Mouse (Mus musculus) megakaryocyte, embryonic 14.5 days (primary cell): ENCODE results near the gene Galns. TPM values are rescaled to one million over a fixed set of nuclear protein-coding genes. Genes with fewer than 3 reads are reported as not detected.

Experiments
- H3K27me3 ChIP-seq: replicated peaks from 2 replicates; pipeline ENCODE3; 2012; ENCODE audit warnings: inconsistent platforms
- H3K36me3 ChIP-seq: replicated peaks from 2 replicates; pipeline ENCODE3; 2012; ENCODE audit warnings: low read length, inconsistent platforms, mixed read lengths
- H3K4me1 ChIP-seq: 2 replicates; pipeline ENCODE4 v1.6.1; 2012; ENCODE audit warnings: inconsistent platforms
- H3K4me3 ChIP-seq: replicated peaks from 2 replicates; pipeline ENCODE3; 2012; ENCODE audit warnings: moderate library complexity, mild to moderate bottlenecking, inconsistent platforms
- H3K9me3 ChIP-seq: 2 replicates; pipeline ENCODE4 v1.6.1; 2012; ENCODE audit warnings: inconsistent platforms
- FLI1 ChIP-seq: IDR thresholded peaks from 2 replicates; pipeline ENCODE4 v1.6.1; 2012; ENCODE audit warnings: low read length, inconsistent platforms, mixed read lengths
- GATA1 ChIP-seq: IDR thresholded peaks from 3 replicates; pipeline ENCODE4 v1.6.1; 2012; ENCODE audit warnings: mixed read lengths, low read length, inconsistent platforms, borderline replicate concordance
- polyA plus RNA-seq: library from polyadenylated mRNA; stranded (reverse); fragments of >175 nt; gene quantifications from 2 replicates; pipeline ENCODE4 v1.2.3, GENCODE M21; 2012; ENCODE audit warnings: low replicate concordance; ENCODE audit not compliant: insufficient read depth

The Galns gene
- polyA plus RNA-seq, 1 experiment: 15.3 TPM

DNA sequence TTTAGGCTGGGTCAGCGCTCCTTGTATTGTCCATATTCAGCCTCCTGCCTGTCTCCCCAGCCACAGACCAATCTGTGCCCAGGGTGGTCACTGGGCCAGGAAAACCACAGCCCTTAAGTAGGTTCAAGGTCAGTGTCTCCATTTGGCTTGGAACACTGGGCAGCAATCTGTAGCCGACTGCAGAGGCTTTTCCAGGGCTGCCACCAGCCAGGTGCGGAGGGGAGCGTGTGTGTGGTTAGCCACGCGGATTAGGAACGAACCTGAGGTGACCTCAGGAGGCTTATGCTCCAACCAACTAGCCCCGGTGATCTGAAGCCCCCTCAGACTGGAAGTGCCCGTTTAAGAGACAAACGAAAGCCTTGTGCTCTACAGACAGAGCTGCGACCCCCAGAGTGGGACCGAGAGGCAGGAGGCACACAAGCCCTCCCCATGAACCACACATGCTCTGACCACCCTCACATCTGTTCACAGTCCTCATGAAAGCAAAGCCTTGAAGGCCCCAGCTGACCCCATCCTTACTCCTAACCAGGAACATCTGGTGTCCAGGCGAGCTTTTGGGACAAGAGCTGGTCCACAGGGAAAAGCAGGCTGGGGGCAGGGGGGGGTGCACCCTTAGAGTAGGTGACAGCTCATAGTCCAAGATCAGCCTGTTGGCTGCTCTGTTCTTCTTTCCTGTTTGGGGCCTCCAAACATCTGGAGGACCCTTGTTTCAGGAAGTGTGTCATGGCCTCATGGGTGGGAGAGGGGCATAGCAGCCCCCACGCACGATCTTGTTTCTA is 37.1 kb upstream of the Galns start:
- peaks cover 93% of the 10 kb centered on the region for H3K4me1 ChIP-seq
- H3K36me3 ChIP-seq: peaks cover 99% of the 10 kb centered on the region
- TF ChIP-seq GATA1: no peak
- TF ChIP-seq FLI1: no peak

GRCm38 (mm10) chr8:122646337-122646736 is 35.1 kb upstream of the Galns start:
- no peak overlapping the region for H3K4me3 ChIP-seq
- H3K4me1 ChIP-seq: peaks cover 87% of the 10 kb centered on the region
- no peaks in the 10 kb centered on the region for H3K9me3 ChIP-seq
- H3K36me3 ChIP-seq: peaks cover 99% of the 10 kb centered on the region
- TF ChIP-seq GATA1 (no peak), FLI1 (no peak)
- H3K27me3 ChIP-seq: no peaks in the 10 kb centered on the region

More for the DNA sequence above, 37.1 kb upstream of the Galns start:
- Histone ChIP-seq H3K27me3 (no peaks in the 10 kb centered on the region), H3K4me3 (no peak overlapping the region), H3K9me3 (no peaks in the 10 kb centered on the region)

DNA sequence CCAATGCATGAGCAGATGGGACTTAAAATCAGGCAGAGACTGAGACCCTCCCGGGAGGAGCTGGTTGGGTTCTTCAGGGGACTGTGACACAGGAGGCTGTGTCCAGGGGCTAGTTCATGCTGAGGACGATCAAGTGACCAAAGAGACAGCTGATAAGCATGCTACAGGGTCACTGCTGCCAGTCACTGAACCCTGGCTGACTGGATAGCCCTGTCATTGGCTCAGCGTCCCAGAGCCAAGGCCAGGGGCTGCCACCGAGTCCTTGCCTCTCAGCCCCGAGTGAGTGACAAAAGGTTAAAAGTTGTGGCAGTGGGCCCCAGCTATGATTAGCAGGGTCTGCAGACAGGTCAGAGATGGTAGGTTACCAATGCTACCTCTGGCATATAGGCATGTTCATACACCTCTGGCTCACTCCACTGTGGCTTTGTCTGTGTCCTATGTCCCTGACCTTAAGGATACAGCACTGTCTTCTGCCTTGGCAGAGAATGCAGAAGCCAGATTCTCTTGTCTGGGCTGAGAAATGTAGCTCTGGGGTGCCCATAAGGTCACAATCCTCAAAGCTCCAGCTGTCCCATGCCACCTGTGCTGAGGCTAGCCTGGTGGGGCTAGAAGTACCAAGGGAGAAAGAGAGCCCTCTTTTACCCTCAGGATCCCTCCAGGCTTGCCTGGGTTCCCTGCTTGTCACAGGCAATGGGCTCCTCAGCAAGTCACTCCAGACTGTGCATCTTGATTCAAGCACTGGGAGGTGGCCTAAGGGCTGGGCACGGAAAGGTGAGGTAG is 33.1 kb upstream of the Galns start:
- Histone ChIP-seq H3K4me1 (peaks cover 74% of the 10 kb centered on the region), H3K27me3 (no peaks in the 10 kb centered on the region), H3K4me3 (no peak overlapping the region), H3K36me3 (peaks cover 99% of the 10 kb centered on the region), H3K9me3 (no peaks in the 10 kb centered on the region)
- TF ChIP-seq GATA1: no peak
- no peak for TF ChIP-seq FLI1

GRCm38 (mm10) chr8:122642071-122642470 is 30.8 kb upstream of the Galns start:
- Histone ChIP-seq H3K36me3 (peaks cover 100% of the 10 kb centered on the region), H3K9me3 (no peaks in the 10 kb centered on the region), H3K27me3 (no peaks in the 10 kb centered on the region), H3K4me1 (peaks cover 71% of the 10 kb centered on the region), H3K4me3 (no peak overlapping the region)
- TF ChIP-seq FLI1: no peak
- TF ChIP-seq GATA1: no peak

- no peaks in the 10 kb centered on the region for H3K27me3 ChIP-seq
- H3K4me3 ChIP-seq: no peak overlapping the region
- H3K36me3 ChIP-seq: peaks cover 100% of the 10 kb centered on the region
- H3K9me3 ChIP-seq: no peaks in the 10 kb centered on the region
- H3K4me1 ChIP-seq: peaks cover 69% of the 10 kb centered on the region
- TF ChIP-seq GATA1 (no peak), FLI1 (no peak)
Observed at GRCm38 (mm10) chr8:122641406-122641805, 30.1 kb upstream of the Galns start.

DNA sequence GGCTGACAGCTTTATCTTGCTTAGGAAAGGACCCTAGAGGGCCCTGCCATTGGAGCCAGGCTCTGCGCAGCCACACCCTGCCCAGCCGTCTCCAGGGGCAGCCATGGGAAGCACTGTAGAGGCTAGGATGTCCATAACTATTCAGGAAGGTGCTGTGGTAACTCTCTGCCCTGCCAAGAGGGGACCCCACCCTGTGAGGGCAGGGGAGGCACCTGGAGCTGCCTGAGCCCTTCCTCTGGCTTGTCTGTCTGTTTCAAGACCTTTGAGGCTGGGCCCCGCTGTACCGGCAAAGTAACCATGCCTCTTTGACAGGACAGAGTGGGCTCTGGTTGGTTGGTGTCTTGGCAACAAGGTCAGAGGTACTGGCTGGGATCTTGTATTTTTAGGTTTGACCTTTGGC is 29.6 kb upstream of the Galns start:
- Histone ChIP-seq H3K4me3 (no peak overlapping the region), H3K36me3 (peaks cover 100% of the 10 kb centered on the region), H3K4me1 (peaks cover 63% of the 10 kb centered on the region), H3K9me3 (no peaks in the 10 kb centered on the region), H3K27me3 (no peaks in the 10 kb centered on the region)
- TF ChIP-seq FLI1 (no peak), GATA1 (no peak)

- H3K4me1 ChIP-seq: peaks cover 57% of the 10 kb centered on the region
- H3K4me3 ChIP-seq: no peak overlapping the region
- no peaks in the 10 kb centered on the region for H3K9me3 ChIP-seq
- H3K27me3 ChIP-seq: no peaks in the 10 kb centered on the region
- H3K36me3 ChIP-seq: peaks cover 100% of the 10 kb centered on the region
- no peak for TF ChIP-seq FLI1
- TF ChIP-seq GATA1: no peak
Observed at GRCm38 (mm10) chr8:122639521-122640248, 28.4 kb upstream of the Galns start.

DNA sequence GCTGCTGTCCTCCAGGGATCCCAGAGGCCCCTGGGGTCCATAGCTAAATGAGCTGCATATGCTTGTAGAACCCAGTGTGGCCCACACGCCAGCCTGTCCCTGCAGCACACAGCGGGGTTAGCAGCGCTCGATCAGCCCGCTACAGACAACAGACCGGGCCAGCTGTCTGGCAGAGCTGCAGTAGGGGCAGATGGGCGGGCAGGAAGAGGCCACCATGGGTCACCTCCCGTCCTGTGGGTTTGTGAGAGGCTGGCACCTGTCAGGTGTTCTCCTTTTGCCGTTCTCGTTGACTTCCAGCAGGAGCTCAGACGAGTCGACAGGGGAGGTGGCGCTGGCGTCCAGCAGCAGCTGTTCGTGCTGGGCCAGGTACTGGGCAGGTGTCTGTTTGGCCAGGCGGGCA is 27.3 kb upstream of the Galns start:
- Histone ChIP-seq H3K36me3 (peaks cover 100% of the 10 kb centered on the region), H3K9me3 (no peaks in the 10 kb centered on the region), H3K4me1 (peaks cover 46% of the 10 kb centered on the region; the same call in 1 of the 2 replicates), H3K27me3 (no peaks in the 10 kb centered on the region), H3K4me3 (no peak overlapping the region)
- no peak for TF ChIP-seq FLI1
- no peak for TF ChIP-seq GATA1

- Histone ChIP-seq H3K27me3 (no peaks in the 10 kb centered on the region), H3K36me3 (peaks cover 100% of the 10 kb centered on the region), H3K4me3 (no peak overlapping the region), H3K4me1 (peaks cover 36% of the 10 kb centered on the region; the same call in 1 of the 2 replicates), H3K9me3 (no peaks in the 10 kb centered on the region)
- TF ChIP-seq GATA1 (no peak), FLI1 (no peak)
Observed at GRCm38 (mm10) chr8:122637230-122637629, 26.0 kb upstream of the Galns start.
